Mouse (Mus musculus) adipocyte (in vitro differentiated cells): ENCODE results near the gene Gm5269.

Experiments
- DNase-seq: peaks from one replicate; pipeline ENCODE4 v3.0.0-alpha.2; 2016; ENCODE audit warnings: low spot score

Gene Gm5269

GRCm38 (mm10) chr1:45890173-45890572, at the start of gene Gm5269:
TSS of gene Gm5269 (minus strand) at chr1:45890273.
- no peak for DNase-seq

- DNase-seq = peak; percentile 48
These were observed 41.1 kb upstream of the Gm5269 start for GRCm38 (mm10) chr1:45931127-45931526.

GRCm38 (mm10) chr1:45926911-45927310, 36.8 kb upstream of the Gm5269 start:
- no peak for DNase-seq

- DNase-seq = no peak
These were observed 36.3 kb upstream of the Gm5269 start, which contains the start of gene Slc40a1 for GRCm38 (mm10) chr1:45926393-45926763. TSS of gene Slc40a1 (minus strand) at chr1:45926523.

- peak; percentile 64 for DNase-seq
These were observed 35.7 kb upstream of the Gm5269 start for GRCm38 (mm10) chr1:45925500-45926392.

GRCm38 (mm10) chr1:45925131-45925499, 35.0 kb upstream of the Gm5269 start:
- DNase-seq = no peak

GRCm38 (mm10) chr1:45924516-45924915, 34.4 kb upstream of the Gm5269 start:
- peak; percentile 26 for DNase-seq

- no peak for DNase-seq
These were observed 33.2 kb upstream of the Gm5269 start for GRCm38 (mm10) chr1:45923306-45923705.

GRCm38 (mm10) chr1:45920703-45921102, 30.6 kb upstream of the Gm5269 start:
- no peak for DNase-seq

- no peak for DNase-seq
These were observed 29.7 kb upstream of the Gm5269 start for GRCm38 (mm10) chr1:45919752-45920151.

GRCm38 (mm10) chr1:45917136-45917803, 27.2 kb upstream of the Gm5269 start:
- DNase-seq = no peak

- DNase-seq = no peak
These were observed 26.1 kb upstream of the Gm5269 start for GRCm38 (mm10) chr1:45916174-45916573.

- DNase-seq = no peak
These were observed 24.2 kb upstream of the Gm5269 start for GRCm38 (mm10) chr1:45914236-45914635.

GRCm38 (mm10) chr1:45905107-45905821, 15.2 kb upstream of the Gm5269 start:
- peak; percentile 90 for DNase-seq

GRCm38 (mm10) chr1:45904161-45904560, 14.1 kb upstream of the Gm5269 start:
- no peak for DNase-seq

GRCm38 (mm10) chr1:45898044-45898443, 8.0 kb upstream of the Gm5269 start:
- no peak for DNase-seq

GRCm38 (mm10) chr1:45894168-45894912, 4.3 kb upstream of the Gm5269 start:
- no peak for DNase-seq

GRCm38 (mm10) chr1:45891986-45892385, 1.9 kb upstream of the Gm5269 start:
- DNase-seq = no peak

- no peak for DNase-seq
These were observed 3.3 kb downstream of the Gm5269 start for GRCm38 (mm10) chr1:45886800-45887199.

- DNase-seq = no peak
These were observed 6.7 kb downstream of the Gm5269 start for GRCm38 (mm10) chr1:45883378-45883777.

GRCm38 (mm10) chr1:45882076-45882475, 8.0 kb downstream of the Gm5269 start:
- DNase-seq = no peak
